Mouse (Mus musculus) common myeloid progenitor, adult 5-6 weeks (primary cell): ENCODE data around the gene Rhd. TPM values are rescaled to one million over a fixed set of nuclear protein-coding genes. Genes with fewer than 3 reads are reported as not detected.
"Not testable (repeated sequence)": the region's sequence is repeated elsewhere in the genome, so short reads cannot be mapped to it uniquely, and the experiment has no call there.

Source experiments
- ATAC-seq: replicated peaks from 2 replicates; pipeline ENCODE4 v1.8.0; 2016; ENCODE audit warnings: low read depth, mild to moderate bottlenecking, moderate TSS enrichment, inconsistent platforms; ENCODE audit not compliant: poor library complexity, severe bottlenecking
- total RNA-seq: library from RNA; stranded (forward); fragments of 200-1000, 187-1606 nt; gene quantifications from 2 replicates; pipeline ENCODE4 v1.2.3, GENCODE M21; 2017

Gene Rhd
- total RNA-seq, 1 experiment from 2014 or later, result 52.9 TPM

DNA sequence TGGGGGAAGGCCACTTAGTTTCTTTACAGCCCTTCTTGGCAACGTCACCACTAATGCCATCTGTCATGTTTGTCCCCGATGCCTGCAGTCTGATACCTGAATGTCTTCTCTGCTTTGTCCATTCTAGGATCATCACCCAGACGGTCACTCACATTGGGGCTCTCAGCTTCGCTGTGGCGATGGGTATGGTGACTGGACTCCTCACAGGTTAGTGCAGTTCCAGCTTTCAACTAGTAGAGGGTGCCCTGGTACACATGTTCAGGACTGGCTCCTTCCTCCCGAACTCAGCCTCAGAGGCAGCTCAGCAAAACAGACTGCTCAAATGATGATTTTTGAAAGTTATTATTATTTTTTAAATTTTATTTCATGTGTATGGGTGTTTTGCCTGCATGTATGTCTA is 27.8 kb downstream of the Rhd start:
- ATAC-seq, result peak; percentile 32; the same call in 1 of the 2 replicates

- no peak for ATAC-seq
Observed at GRCm38 (mm10) chr4:134897256-134897655, 32.9 kb downstream of the Rhd start.

- no peak for ATAC-seq
Observed at GRCm38 (mm10) chr4:134901126-134901525, 36.8 kb downstream of the Rhd start.

DNA sequence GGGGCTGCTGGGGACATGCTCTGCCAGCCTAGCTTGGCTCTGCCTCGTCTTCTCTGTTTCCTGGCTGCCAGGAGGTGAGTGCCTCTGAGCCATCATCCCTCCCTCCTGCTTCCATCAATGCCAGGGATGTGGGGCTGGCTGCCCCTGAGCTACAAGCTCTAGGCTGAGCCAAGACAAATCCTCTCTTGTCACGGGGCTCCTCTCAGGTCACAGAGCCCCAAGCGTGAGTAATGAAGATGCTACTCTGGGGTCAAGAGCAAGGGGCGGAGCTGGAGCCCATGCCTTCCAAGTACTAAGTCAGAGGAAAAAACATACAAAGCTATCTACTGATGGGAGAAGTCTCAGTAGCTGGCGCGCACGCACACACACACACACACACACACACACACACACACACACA is 38.7 kb downstream of the Rhd start:
- no peak for ATAC-seq

DNA sequence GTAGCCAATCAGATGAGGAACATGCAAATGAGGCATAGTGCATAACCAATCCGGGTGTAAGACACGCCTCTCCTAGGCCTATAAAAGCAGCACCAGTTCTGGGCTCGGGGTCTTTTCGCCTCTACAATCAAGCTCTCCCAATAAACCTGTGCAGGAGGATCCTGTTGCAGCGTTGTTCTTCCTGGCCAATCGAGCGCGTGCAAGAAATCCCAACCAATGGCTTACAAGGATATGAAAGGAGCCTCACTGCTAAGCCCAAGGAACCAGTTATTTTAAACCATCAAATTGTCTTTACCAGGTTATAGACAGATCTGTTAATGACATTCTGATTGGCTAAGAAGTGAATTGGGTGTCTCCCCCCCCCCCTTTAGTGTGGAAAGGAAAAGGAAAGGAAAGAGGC is 47.1 kb downstream of the Rhd start:
- ATAC-seq, result not testable (repeated sequence)

DNA sequence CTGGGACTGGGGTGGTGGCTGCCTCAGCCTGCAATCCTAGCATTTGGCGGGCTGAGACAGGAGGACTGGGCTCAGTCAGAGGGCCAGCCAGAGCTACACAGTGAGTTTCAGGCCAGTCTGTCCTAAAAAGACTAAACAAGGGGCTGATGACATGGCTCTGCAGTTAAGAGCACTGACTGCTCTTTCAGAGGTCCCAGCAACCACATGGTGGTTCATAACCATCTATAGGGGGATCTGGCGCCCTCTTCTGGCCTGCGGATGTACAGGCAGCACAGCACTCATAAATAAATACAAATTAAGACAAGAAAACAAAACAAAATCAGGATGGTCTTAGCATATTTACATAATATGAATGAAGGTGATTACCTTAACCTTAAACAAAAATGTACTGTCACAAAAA is 49.1 kb downstream of the Rhd start:
- ATAC-seq, result peak; percentile 42

DNA sequence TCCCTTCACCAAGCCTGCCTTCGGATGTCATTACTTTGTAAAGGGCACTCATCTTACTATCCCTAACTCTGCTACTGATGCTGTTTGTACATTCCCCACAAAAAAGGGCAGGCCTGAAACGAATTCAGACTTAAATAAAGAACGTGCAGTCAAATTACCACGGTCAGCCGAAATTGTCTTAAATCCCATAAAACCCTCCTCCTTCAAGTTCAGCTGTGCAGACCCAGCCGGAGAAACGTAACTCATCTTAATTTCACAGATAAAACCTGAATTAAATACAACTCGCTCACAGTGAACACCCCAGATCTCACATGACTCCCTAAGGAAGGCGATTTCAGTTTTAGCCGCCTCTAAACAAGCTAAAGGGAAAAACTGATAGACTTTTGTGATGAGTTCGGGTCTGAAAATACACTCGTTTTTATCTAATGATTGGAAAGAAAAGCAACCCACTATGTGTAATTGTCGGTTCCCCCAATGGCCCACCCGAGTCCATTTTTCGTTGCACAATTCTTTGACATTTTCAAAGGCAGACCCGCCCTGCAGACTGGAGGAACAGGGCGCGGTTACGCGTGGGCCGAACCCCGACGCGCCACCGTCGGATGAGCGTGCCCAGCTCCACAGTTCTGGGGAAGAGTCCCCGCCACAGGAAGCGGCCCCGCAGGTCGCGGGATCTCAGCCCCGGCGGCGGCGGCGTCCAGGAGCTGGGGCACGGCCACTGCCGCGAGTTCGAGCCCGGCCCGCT is 50.0 kb downstream of the Rhd start:
- peak; percentile 23; the same call in 1 of the 2 replicates for ATAC-seq

GRCm38 (mm10) chr4:134914864-134915209 is 50.5 kb downstream of the Rhd start, which contains the start of gene Tmem50a:
TSS of gene Tmem50a (minus strand) at chr4:134915024.
- peak; percentile 84 for ATAC-seq

- no peak for ATAC-seq
Observed at GRCm38 (mm10) chr4:134915223-134916050, 51.1 kb downstream of the Rhd start.

GRCm38 (mm10) chr4:134917194-134917593 is 52.9 kb downstream of the Rhd start:
- no peak for ATAC-seq

GRCm38 (mm10) chr4:134918381-134918780 is 54.0 kb downstream of the Rhd start:
- ATAC-seq, result 0 out of 2 replicates have a peak, but pooled peaks have one; percentile 6

DNA sequence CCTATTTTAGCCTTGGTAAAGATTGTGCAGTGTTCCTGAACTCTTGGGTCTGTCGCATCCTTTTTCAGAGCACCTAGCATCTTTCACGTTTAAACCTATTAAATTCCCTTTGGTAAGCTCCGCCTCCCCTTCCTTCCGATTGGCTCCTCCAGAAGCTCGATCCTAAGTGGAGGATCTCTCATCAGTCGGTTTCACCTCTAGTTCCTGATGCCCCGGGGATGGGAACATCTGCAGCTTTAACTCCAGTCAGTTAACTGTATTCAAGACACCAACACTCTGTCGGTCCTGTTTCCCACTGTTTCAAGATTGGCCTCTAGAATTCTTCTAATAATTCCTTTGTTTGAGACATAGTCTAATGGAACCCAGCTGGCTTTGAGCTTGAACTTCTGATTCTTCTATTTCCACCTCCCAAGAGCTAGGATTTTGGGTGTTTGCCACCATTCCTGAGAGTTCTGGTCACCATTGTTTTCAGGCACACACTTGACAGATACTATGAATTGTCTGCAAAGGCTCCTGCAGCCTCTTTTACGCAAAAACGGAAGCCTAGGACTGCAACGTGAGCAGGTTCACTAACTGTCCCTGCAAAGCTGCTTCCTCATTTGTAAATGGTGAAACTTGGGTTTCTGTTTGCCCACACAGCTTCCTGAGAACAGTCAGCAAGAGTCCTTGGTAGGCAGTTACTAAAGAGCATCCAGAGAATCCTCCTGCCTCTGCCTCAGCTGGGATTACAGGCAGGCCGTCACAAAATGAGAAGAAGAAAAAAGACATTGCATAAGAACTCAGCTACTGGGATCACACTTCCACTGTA is 55.6 kb downstream of the Rhd start:
- peak; percentile 39 for ATAC-seq

DNA sequence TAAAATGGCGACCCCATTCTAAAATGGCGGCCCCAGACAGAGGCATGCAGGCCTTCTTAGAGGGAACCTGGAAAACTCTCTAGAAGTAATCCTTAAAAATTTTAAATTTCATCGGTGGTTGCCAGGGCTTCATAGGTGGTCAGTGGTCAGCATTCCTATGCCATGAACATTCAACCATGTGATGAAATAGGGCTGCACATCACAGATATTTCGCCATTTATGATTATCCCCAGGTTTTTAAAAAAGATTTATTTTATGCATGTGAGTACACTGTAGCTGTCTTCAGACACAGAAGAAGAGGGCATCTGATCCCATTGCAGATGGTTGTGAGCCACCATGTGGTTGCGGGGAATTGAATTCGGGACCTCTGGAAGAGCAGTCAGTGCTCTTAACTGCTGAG is 56.3 kb downstream of the Rhd start:
- ATAC-seq, result no peak

- ATAC-seq, result no peak
Observed at GRCm38 (mm10) chr4:134921703-134922102, 57.4 kb downstream of the Rhd start.

DNA sequence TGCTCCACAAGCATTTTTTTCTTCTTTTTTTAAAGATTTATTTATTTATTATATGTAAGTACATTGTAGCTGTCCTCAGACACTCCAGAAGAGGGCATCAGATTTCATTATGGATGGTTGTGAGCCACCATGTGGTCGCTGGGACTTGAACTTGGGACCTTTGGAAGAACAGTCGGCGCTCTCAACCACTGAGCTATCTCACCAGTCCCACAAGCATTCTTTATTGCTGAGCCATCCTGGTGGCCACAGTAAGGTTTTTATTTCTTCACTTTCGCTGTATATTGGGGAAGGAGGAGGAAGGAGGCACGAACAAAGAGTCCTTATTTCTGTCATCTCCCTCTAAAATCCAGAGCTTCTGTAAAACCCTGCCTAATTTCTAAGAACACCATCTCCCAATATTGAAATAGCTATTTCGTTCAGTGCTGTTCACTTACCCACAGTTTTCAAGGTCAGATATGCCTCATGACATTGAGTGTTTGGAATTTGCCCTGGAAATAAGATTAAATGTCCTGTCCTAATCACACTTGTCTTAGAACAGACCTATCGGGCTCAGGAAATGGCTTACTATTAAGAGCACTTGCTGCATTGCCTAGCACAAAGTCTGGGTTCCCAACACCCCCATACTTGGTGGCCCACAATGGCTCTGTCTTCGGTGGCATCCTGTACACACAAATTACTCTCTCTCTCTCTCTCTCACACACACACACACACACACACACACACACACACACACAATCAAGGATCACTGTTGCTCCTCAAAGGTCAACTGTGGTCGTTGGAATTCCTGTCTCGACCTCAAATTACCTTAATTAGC is 58.0 kb downstream of the Rhd start:
- ATAC-seq, result no peak

DNA sequence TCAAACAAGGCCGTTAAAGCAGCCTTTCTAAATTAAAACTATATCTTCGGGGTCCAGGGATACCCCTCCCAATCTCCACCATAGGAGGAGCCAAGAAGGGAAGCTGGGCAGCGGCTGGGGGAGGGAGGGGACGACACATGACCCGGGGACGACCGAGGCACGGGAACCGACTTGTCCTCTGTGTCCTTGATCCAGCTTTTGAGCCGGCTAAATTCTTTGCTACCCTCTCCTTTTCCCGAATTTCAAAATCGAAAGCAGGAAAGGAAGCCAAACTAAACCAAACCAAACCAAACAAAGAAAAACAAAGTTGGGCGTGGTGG is 58.5 kb downstream of the Rhd start:
- ATAC-seq, result 0 out of 2 replicates have a peak, but pooled peaks have one; percentile 12

DNA sequence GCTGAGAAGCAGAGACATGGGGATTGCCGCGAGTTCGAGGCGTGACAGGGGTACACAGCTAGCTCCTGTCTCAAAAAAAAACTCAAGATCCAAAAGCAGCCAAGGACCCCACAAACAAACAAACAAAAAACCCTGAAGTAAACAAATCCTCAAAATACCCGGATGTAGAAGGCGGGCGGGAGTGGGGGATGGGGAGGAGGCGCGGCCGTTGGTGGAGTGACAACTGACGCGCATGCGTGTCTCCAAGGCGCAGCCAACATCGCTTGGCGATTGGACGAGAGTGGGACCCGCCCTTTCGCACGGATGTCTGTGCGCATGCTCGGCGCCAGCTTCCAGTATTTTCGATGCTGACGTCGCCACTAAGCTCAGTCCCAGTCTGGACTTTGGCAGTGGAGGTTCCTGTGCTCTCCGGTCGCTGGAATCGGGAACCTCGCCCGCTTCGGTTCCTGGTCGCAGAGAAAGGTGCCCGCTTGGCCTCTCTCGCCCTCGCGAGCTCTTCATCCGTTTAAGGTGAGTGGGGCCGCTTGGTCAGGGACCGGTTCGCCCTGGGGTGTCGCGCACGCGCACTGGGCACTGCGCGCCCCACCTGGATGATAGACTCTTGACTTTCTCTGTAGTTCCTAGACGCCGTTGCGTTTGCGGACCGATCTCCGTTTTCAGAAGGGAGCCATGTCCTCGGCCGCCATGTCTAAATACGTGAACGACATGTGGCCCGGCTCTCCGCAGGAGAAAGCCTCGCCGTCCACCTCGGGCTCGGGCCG is 59.1 kb downstream of the Rhd start, which contains the start of gene Rsrp1:
Gene Rsrp1 (plus strand): TSS at position 335 of the 761 bp plus-strand sequence.
- peak; percentile 74 for ATAC-seq

DNA sequence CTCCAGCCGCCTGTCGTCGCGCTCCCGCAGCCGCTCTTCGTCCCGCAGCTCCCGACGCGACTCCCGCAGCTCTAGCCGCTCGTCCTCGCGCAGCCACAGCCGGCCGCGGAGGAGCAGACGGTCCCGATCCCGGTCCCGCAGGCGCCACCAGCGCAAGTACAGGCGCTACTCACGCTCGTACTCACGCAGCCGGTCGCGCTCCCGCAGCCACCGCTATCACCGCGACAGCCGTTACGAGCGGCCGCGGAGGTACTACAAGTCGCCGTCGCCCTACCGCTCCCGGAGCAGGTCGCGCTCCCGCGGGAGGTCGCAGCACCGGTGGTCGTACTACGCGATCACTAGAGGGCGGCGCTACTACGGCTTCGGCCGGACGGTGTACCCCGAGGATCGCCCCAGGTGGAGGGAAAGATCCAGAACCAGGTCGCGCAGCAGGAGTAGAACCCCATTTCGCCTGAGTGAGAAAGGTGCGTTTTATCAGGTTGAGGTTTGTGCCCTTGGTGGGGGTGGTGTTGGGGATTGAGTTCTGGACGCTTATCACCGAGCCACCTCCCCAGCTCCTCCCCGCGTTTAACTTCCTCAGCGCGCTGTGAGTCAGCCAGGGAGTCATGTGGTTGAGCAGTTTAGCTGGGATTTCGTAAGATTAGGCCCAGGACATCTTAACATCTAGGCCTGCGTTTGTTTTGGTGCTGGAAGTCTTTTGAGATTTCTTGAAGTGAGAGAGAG is 59.8 kb downstream of the Rhd start:
- ATAC-seq, result peak; percentile 40
